Mouse (Mus musculus) right cerebral cortex, postnatal 36 days (tissue): Measurements from ENCODE around the gene Tango2.

ENCODE experiments used
- DNase-seq, 2 experiments: peaks; one replicate each; pipeline ENCODE4 v3.0.0; 2022; ENCODE audit warnings: low spot score in 2 of 2, mixed read lengths in 1 of 2

Tango2 gene

GRCm38 (mm10) chr16:18253866-18254265, 94.0 kb downstream of the Tango2 start:
- DNase-seq = no peak

- no peak for DNase-seq
These were observed 95.2 kb downstream of the Tango2 start for GRCm38 (mm10) chr16:18252736-18253135.

GRCm38 (mm10) chr16:18250828-18251790, 96.8 kb downstream of the Tango2 start:
- DNase-seq = no peak
